Mouse (Mus musculus): ENCODE results near the gene Gng10. TPM values are rescaled to one million over a fixed set of nuclear protein-coding genes. Genes with fewer than 3 reads are reported as not detected.

The Gng10 gene
- polyA plus RNA-seq, 1 experiment: 7.1 TPM

DNA sequence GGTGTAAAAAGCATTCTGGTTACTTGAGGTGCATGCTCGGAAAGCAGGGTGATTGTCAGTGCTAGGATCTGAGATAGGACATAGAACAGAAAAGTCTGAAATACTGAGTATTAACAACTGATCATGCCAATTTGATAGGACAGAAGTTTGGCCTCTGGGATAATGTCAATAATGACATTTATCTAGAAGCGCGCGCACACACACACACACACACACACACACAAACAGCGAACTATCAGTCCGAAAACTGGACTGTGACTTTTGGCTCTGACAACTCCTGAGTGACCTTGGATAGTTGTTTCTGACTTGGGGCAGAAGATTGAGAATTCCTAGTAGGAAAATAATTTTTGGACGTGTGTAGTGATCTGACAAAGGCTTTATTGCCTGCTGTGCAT is 31.1 kb upstream of the Gng10 start:
- Histone ChIP-seq H3K4me1 (ENCODE audit: control insufficient read depth, insufficient read depth, insufficient read length, low read length) (peaks cover 8% of the 10 kb centered on the region), H3K36me3 (ENCODE audit: control insufficient read depth, insufficient read depth, low read length) (no peaks in the 10 kb centered on the region), H3K4me3 (ENCODE audit: low read depth, low read length) (peak overlapping the region; percentile 82), H3K27ac (ENCODE audit: insufficient read depth, low read depth, low read length) (no peak overlapping the region), H3K27me3 (ENCODE audit: control insufficient read depth, insufficient read depth, low read length) (no peaks in the 10 kb centered on the region)
- no peak for TF ChIP-seq POLR2A (IDR thresholded peaks at IDR 0.05; ENCODE audit: low read depth, low read length)
- no peak for TF ChIP-seq CTCF (IDR thresholded peaks at IDR 0.05; ENCODE audit: extremely low read depth, insufficient read length, insufficient replicate concordance, low read depth, low read length)
- WGBS: 11% methylated on average over 7 of the region's 7 CpGs

DNA sequence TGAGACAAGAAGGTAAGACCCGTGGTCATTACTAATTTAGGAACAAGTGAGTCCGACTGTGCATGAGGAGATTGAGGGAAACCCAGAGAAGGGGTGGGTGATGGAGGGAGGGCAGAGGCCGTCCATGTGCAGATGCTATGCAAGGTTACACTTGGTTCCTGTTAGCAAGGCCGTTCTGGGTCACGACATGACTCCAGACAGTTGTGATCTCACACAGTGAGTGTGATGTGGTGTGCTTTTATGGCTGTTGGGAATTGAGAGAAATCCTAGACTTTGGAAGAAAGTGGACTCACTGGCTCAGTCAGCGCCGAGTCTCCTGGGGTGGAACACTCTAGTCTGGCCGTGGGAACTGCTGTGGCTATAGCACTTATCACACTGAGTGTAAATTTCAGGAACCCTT is 28.7 kb upstream of the Gng10 start:
- Histone ChIP-seq H3K36me3 (ENCODE audit: control insufficient read depth, insufficient read depth, low read length) (no peaks in the 10 kb centered on the region), H3K4me1 (ENCODE audit: control insufficient read depth, insufficient read depth, insufficient read length, low read length) (peaks cover 13% of the 10 kb centered on the region), H3K4me3 (ENCODE audit: low read depth, low read length) (no peak overlapping the region), H3K27me3 (ENCODE audit: control insufficient read depth, insufficient read depth, low read length) (no peaks in the 10 kb centered on the region), H3K27ac (ENCODE audit: insufficient read depth, low read depth, low read length) (no peak overlapping the region)
- 73% methylated on average over 8 of the region's 8 CpGs for WGBS
- TF ChIP-seq POLR2A (IDR thresholded peaks at IDR 0.05; ENCODE audit: low read depth, low read length): no peak
- no peak for TF ChIP-seq CTCF (IDR thresholded peaks at IDR 0.05; ENCODE audit: extremely low read depth, insufficient read length, insufficient replicate concordance, low read depth, low read length)

DNA sequence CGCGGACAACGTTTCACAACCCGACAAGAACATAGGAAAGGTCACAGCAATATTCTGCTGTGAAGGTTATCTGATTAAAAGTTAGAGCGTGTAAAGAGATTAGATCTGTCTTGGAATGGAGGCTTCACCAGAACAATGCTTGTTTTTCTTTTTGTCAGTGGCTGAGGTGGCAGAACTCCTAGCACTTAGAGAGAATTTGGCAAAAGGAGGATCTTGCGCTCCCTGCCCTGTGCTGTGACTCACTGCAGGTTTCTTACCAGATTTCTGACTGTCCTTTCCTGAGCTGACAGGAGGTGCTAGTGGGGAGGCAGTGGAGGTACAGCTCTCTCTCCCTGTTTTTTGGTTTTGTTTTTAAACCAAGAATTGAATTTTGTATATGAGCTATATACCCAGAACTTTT is 27.9 kb upstream of the Gng10 start:
- H3K27ac ChIP-seq (ENCODE audit: insufficient read depth, low read depth, low read length): no peak overlapping the region
- no peaks in the 10 kb centered on the region for H3K27me3 ChIP-seq (ENCODE audit: control insufficient read depth, insufficient read depth, low read length)
- H3K4me1 ChIP-seq (ENCODE audit: control insufficient read depth, insufficient read depth, insufficient read length, low read length): peaks cover 13% of the 10 kb centered on the region
- no peak overlapping the region for H3K4me3 ChIP-seq (ENCODE audit: low read depth, low read length)
- H3K36me3 ChIP-seq (ENCODE audit: control insufficient read depth, insufficient read depth, low read length): no peaks in the 10 kb centered on the region
- WGBS: 77% methylated on average over 6 of the region's 6 CpGs
- no peak for TF ChIP-seq CTCF (IDR thresholded peaks at IDR 0.05; ENCODE audit: extremely low read depth, insufficient read length, insufficient replicate concordance, low read depth, low read length)
- TF ChIP-seq POLR2A (IDR thresholded peaks at IDR 0.05; ENCODE audit: low read depth, low read length): no peak

DNA sequence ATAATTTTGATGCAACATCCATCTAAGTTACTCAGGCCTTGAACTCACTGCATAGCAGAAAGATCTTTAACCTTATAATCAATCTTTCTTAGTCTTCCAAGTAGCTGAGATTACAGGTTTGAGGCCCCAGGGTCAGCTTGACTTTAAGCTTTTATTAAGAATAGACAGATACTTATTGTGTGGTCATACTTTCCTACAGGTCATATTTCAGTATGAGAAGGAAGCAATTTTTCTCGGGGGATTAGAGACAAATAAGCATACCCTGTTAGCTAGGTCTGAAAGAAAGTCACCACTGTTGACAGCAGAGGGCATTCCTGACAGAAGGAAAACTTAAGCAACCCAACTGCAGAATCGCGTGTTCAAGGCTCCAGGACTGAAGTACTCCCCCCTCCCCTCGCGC is 26.9 kb upstream of the Gng10 start:
- no peaks in the 10 kb centered on the region for H3K27me3 ChIP-seq (ENCODE audit: control insufficient read depth, insufficient read depth, low read length)
- WGBS: 75% methylated on average over 5 of the region's 5 CpGs
- H3K27ac ChIP-seq (ENCODE audit: insufficient read depth, low read depth, low read length): no peak overlapping the region
- TF ChIP-seq POLR2A (IDR thresholded peaks at IDR 0.05; ENCODE audit: low read depth, low read length): no peak
- TF ChIP-seq CTCF (IDR thresholded peaks at IDR 0.05; ENCODE audit: extremely low read depth, insufficient read length, insufficient replicate concordance, low read depth, low read length): no peak
- H3K4me1 ChIP-seq (ENCODE audit: control insufficient read depth, insufficient read depth, insufficient read length, low read length): peaks cover 11% of the 10 kb centered on the region; the same call in 1 of the 2 replicates
- H3K4me3 ChIP-seq (ENCODE audit: low read depth, low read length): no peak overlapping the region
- no peaks in the 10 kb centered on the region for H3K36me3 ChIP-seq (ENCODE audit: control insufficient read depth, insufficient read depth, low read length)

DNA sequence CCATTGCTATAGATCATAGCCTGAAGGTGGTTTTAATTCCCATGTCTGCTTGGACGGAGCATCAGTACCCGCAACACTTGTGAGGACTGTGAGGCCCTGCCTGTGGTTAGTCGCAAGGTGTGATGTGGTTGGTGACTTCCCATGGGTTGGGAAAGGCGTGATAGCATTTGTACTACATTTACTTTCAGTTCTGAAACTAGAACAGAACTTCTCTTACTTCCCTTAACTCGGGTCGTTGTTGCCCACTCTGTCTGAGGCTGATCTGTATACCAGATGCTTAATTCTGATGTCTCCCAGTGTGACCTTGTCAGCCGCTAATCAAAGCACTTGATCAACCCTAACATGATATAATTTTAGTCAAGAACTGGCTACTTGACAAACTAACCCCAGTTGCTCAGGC is 25.7 kb upstream of the Gng10 start:
- no peak for TF ChIP-seq POLR2A (IDR thresholded peaks at IDR 0.05; ENCODE audit: low read depth, low read length)
- TF ChIP-seq CTCF (IDR thresholded peaks at IDR 0.05; ENCODE audit: extremely low read depth, insufficient read length, insufficient replicate concordance, low read depth, low read length): no peak
- Histone ChIP-seq H3K36me3 (ENCODE audit: control insufficient read depth, insufficient read depth, low read length) (peaks cover 5% of the 10 kb centered on the region; the same call in 1 of the 2 replicates), H3K27me3 (ENCODE audit: control insufficient read depth, insufficient read depth, low read length) (no peaks in the 10 kb centered on the region), H3K27ac (ENCODE audit: insufficient read depth, low read depth, low read length) (no peak overlapping the region), H3K4me1 (ENCODE audit: control insufficient read depth, insufficient read depth, insufficient read length, low read length) (peaks cover 11% of the 10 kb centered on the region; the same call in 1 of the 2 replicates), H3K4me3 (ENCODE audit: low read depth, low read length) (no peak overlapping the region)
- WGBS: 77% methylated on average over 7 of the region's 7 CpGs

DNA sequence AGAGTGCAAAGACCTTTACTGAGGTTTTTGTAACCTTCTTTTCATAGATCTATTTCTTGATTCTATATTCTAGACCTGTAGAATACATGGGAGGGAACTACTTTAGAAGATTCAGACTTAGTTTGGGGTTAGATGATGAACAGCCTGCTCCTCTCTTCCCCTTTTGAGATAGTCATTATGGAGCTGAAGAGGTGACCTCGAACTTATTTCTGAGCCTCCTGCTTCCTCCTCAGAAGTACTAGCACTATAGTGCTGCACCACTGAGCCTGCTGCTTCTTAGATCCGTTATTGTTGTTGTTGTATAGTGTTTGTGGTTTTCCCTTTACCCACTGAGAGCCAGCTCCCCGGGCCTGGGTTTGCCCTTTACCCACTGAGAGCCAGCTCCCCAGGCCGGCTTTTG is 25.2 kb upstream of the Gng10 start:
- Histone ChIP-seq H3K4me1 (ENCODE audit: control insufficient read depth, insufficient read depth, insufficient read length, low read length) (peaks cover 9% of the 10 kb centered on the region; the same call in 1 of the 2 replicates), H3K27ac (ENCODE audit: insufficient read depth, low read depth, low read length) (no peak overlapping the region), H3K36me3 (ENCODE audit: control insufficient read depth, insufficient read depth, low read length) (peaks cover 5% of the 10 kb centered on the region; the same call in 1 of the 2 replicates), H3K27me3 (ENCODE audit: control insufficient read depth, insufficient read depth, low read length) (no peaks in the 10 kb centered on the region), H3K4me3 (ENCODE audit: low read depth, low read length) (no peak overlapping the region)
- 70% methylated on average over 4 of the region's 4 CpGs for WGBS
- TF ChIP-seq POLR2A (IDR thresholded peaks at IDR 0.05; ENCODE audit: low read depth, low read length) (no peak), CTCF (IDR thresholded peaks at IDR 0.05; ENCODE audit: extremely low read depth, insufficient read length, insufficient replicate concordance, low read depth, low read length) (no peak)

DNA sequence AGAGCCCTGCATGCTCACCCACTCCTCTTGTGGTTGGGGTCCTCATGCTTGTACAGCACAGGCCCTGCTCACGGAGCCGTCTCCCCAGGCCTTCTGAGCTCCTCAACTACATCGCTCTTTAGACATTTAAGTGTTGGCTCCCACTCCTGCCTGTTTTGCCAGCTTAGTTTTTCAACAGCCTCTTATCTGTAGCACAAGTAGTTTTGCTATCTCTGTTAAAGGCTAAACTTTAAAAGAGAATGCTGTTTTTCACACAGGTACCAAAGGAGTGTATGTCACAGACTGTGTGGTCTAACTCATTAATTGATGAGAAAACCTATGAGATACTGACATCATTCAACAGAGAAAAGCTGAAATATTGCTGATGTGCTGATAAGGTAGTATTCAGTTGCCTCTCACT is 23.4 kb upstream of the Gng10 start:
- 72% methylated on average over 3 of the region's 3 CpGs for WGBS
- Histone ChIP-seq H3K4me3 (ENCODE audit: low read depth, low read length) (no peak overlapping the region), H3K36me3 (ENCODE audit: control insufficient read depth, insufficient read depth, low read length) (peaks cover 5% of the 10 kb centered on the region; the same call in 1 of the 2 replicates), H3K27ac (ENCODE audit: insufficient read depth, low read depth, low read length) (no peak overlapping the region), H3K27me3 (ENCODE audit: control insufficient read depth, insufficient read depth, low read length) (no peaks in the 10 kb centered on the region), H3K4me1 (ENCODE audit: control insufficient read depth, insufficient read depth, insufficient read length, low read length) (peaks cover 8% of the 10 kb centered on the region; the same call in 1 of the 2 replicates)
- TF ChIP-seq POLR2A (IDR thresholded peaks at IDR 0.05; ENCODE audit: low read depth, low read length): no peak
- no peak for TF ChIP-seq CTCF (IDR thresholded peaks at IDR 0.05; ENCODE audit: extremely low read depth, insufficient read length, insufficient replicate concordance, low read depth, low read length)

Measured in small intestine, adult 2 months (tissue).